Mouse (Mus musculus) spleen, adult 2 months (tissue): Measurements from ENCODE around the gene Ostm1. TPM values are rescaled to one million over a fixed set of nuclear protein-coding genes. Genes with fewer than 3 reads are reported as not detected.

ENCODE experiments used
- DNase-seq, 2 experiments: peaks; one replicate each; pipeline versions ENCODE4 v3.0.0 to v3.0.0-alpha.2; 2012 to 2021; ENCODE audit warnings: low spot score in 2 of 2, low read depth in 1 of 2
- H3K27ac ChIP-seq: fragments of 200-500 bp; 2 replicates; pipeline ENCODE4 v1.5.1; 2012; ENCODE audit warnings: low read length, inconsistent platforms; ENCODE audit not compliant: insufficient read depth
- H3K27me3 ChIP-seq: fragments of 200-500 bp; 2 replicates; pipeline ENCODE4 v1.6.1; 2012; ENCODE audit warnings: mild to moderate bottlenecking, moderate library complexity, low read length, inconsistent platforms; ENCODE audit not compliant: control insufficient read depth, insufficient read depth
- H3K36me3 ChIP-seq: fragments of 200-500 bp; 2 replicates; pipeline ENCODE4 v1.6.1; 2012; ENCODE audit warnings: mild to moderate bottlenecking, low read length, inconsistent platforms; ENCODE audit not compliant: control insufficient read depth, insufficient read depth
- H3K4me1 ChIP-seq: fragments of 200-500 bp; 2 replicates; pipeline ENCODE4 v1.6.1; 2011; ENCODE audit warnings: inconsistent platforms; ENCODE audit not compliant: control insufficient read depth, insufficient read depth, insufficient read length
- H3K4me3 ChIP-seq: fragments of 200-500 bp; 2 replicates; pipeline ENCODE4 v1.5.1; 2011; ENCODE audit warnings: mild to moderate bottlenecking, inconsistent platforms; ENCODE audit not compliant: insufficient read depth, insufficient read length; ENCODE audit errors: extremely low read depth
- CTCF ChIP-seq: fragments of 200-500 bp; IDR thresholded peaks from 2 replicates; pipeline ENCODE4 v1.5.1; 2011; ENCODE audit warnings: mild to moderate bottlenecking, inconsistent platforms; ENCODE audit not compliant: insufficient read depth, insufficient read length, insufficient replicate concordance; ENCODE audit errors: extremely low read depth
- POLR2A ChIP-seq: fragments of 200-500 bp; IDR thresholded peaks from 2 replicates; pipeline ENCODE4 v1.6.1; 2011; ENCODE audit warnings: low read depth, low read length, inconsistent platforms
- WGBS: fragments of 180-500 bp; shearing (Covaris S2); methylation state at CpG from one replicate; pipeline ENCODE4 v1.1.7; 2018; 5-methylcytosine and 5-hydroxymethylcytosine counted together
- polyA plus RNA-seq: library from polyadenylated mRNA; depleted of rRNA; stranded (reverse); fragments of >200 nt; gene quantifications from 2 replicates; pipeline ENCODE4 v1.2.3, GENCODE M21; 2012

The Ostm1 gene
- polyA plus RNA-seq, 1 experiment: 16.2 TPM

- no peak for DNase-seq
- Histone ChIP-seq H3K27me3 (peaks cover 36% of the 10 kb centered on the region), H3K27ac (no peak overlapping the region), H3K36me3 (no peaks in the 10 kb centered on the region), H3K4me1 (no peaks in the 10 kb centered on the region), H3K4me3 (no peak overlapping the region)
- 9% methylated on average over 19 of the region's 19 CpGs for WGBS
- TF ChIP-seq CTCF (no peak), POLR2A (no peak)
These were observed 6.9 kb downstream of the Ostm1 start for GRCm38 (mm10) chr10:42590261-42591184.

- Histone ChIP-seq H3K4me3 (no peak overlapping the region; the same call in 1 of the 2 replicates), H3K36me3 (no peaks in the 10 kb centered on the region), H3K27ac (no peak overlapping the region), H3K4me1 (no peaks in the 10 kb centered on the region), H3K27me3 (peaks cover 31% of the 10 kb centered on the region)
- WGBS: 3% methylated on average over 67 of the region's 67 CpGs
- DNase-seq: no peak
- TF ChIP-seq CTCF (no peak), POLR2A (no peak)
These were observed 7.8 kb downstream of the Ostm1 start for GRCm38 (mm10) chr10:42591185-42591992.

GRCm38 (mm10) chr10:42591993-42592686 lies 8.5 kb downstream of the Ostm1 start:
- Histone ChIP-seq H3K27me3 (peaks cover 25% of the 10 kb centered on the region), H3K27ac (no peak overlapping the region), H3K4me3 (no peak overlapping the region; the same call in 1 of the 2 replicates), H3K4me1 (no peaks in the 10 kb centered on the region), H3K36me3 (no peaks in the 10 kb centered on the region)
- 6% methylated on average over 25 of the region's 25 CpGs for WGBS
- TF ChIP-seq CTCF (no peak), POLR2A (no peak)
- DNase-seq: no peak

- Histone ChIP-seq H3K4me3 (no peak overlapping the region), H3K27ac (no peak overlapping the region), H3K36me3 (no peaks in the 10 kb centered on the region), H3K4me1 (no peaks in the 10 kb centered on the region), H3K27me3 (peaks cover 22% of the 10 kb centered on the region)
- no peak for DNase-seq
- WGBS: 36% methylated on average over 7 of the region's 7 CpGs
- TF ChIP-seq CTCF: no peak
- no peak for TF ChIP-seq POLR2A
These were observed 9.6 kb downstream of the Ostm1 start for GRCm38 (mm10) chr10:42593201-42593600.

- Histone ChIP-seq H3K27me3 (peaks cover 2% of the 10 kb centered on the region; the same call in 1 of the 2 replicates), H3K36me3 (no peaks in the 10 kb centered on the region), H3K4me3 (no peak overlapping the region), H3K4me1 (no peaks in the 10 kb centered on the region), H3K27ac (no peak overlapping the region)
- DNase-seq: no peak
- WGBS: 79% methylated on average over 8 of the region's 8 CpGs
- TF ChIP-seq POLR2A: no peak
- no peak for TF ChIP-seq CTCF
These were observed 15.0 kb downstream of the Ostm1 start for GRCm38 (mm10) chr10:42598615-42599014.

- Histone ChIP-seq H3K36me3 (no peaks in the 10 kb centered on the region), H3K27ac (no peak overlapping the region), H3K4me1 (no peaks in the 10 kb centered on the region), H3K4me3 (no peak overlapping the region), H3K27me3 (no peaks in the 10 kb centered on the region; the same call in 1 of the 2 replicates)
- 33% methylated on average over 10 of the region's 10 CpGs for WGBS
- TF ChIP-seq POLR2A (no peak), CTCF (peak; percentile 20; the same call in 1 of the 2 replicates)
- no peak for DNase-seq
These were observed 17.9 kb downstream of the Ostm1 start for GRCm38 (mm10) chr10:42601556-42601955.
